Mouse (Mus musculus): ENCODE measurements at regions not wholly inside any gene's neighbourhood (a gene's known extent, or its start where the extent isn't known, plus 50 kb on each side); places are given as distances from the start of the nearest gene placed in this dataset.

- TF ChIP-seq USF1 (IDR thresholded peaks at IDR 0.05; ENCODE audit: low read depth, low read length) (no peak), ZKSCAN1 (IDR thresholded peaks at IDR 0.05; ENCODE audit: borderline replicate concordance, low read depth, low read length) (no peak), CHD1 (IDR thresholded peaks at IDR 0.05; ENCODE audit: low read depth, low read length) (no peak), MAZ (IDR thresholded peaks at IDR 0.05; ENCODE audit: low read depth, low read length) (no peak), PAX5 (IDR thresholded peaks at IDR 0.05; ENCODE audit: low read length) (no peak), ETS1 (conservative IDR thresholded peaks at IDR 0.05; ENCODE audit: low read depth, low read length) (no peak)
- no peak for DNase-seq (ENCODE audit: extremely low read depth)
- no peak overlapping the region for H3K4me2 ChIP-seq (ENCODE audit: insufficient read depth, low read depth, poor library complexity, severe bottlenecking)
- no peaks in the 10 kb centered on the region for H3K27me3 ChIP-seq (replicated peaks)
- no peaks in the 10 kb centered on the region for H3K79me2 ChIP-seq (replicated peaks; ENCODE audit: control insufficient read depth, extremely low read depth, insufficient read depth, poor library complexity, severe bottlenecking)
- in situ Hi-C loops (cut with MboI; ENCODE audit: low pct_ligation_motif_present, low pct_unique_long_range_greater_than_20kb, low sequenced_read_pairs) (loop anchor here (25.0 kb wide), 1 partner anchor 821 kb away; no protein-coding TSS in a partner anchor), dilution Hi-C loops (cut with MboI; ENCODE audit: extremely low pct_ligation_motif_present, extremely low pct_unique_long_range_greater_than_20kb, low sequenced_read_pairs) (no loop called here)
- no peaks in the 10 kb centered on the region for H3K36me3 ChIP-seq (replicated peaks in 1 of 2; ENCODE audit: control insufficient read depth in 1 of 2, insufficient read depth in 1 of 2, low read length in 1 of 2)
- H3K4me1 ChIP-seq (ENCODE audit: control insufficient read depth in 1 of 2, insufficient read depth in 2 of 2), result no peaks in the 10 kb centered on the region
- no peak overlapping the region for H3K4me3 ChIP-seq (replicated peaks in 1 of 3; ENCODE audit: low read depth in 2 of 3, low read length in 2 of 3, poor library complexity in 1 of 3)
- H3K27ac ChIP-seq (ENCODE audit: insufficient read depth, low read depth), result no peak overlapping the region
- peaks cover 3% of the 10 kb centered on the region for H3K9me3 ChIP-seq (replicated peaks; ENCODE audit: low read length)
- no peak overlapping the region for H3K9ac ChIP-seq (ENCODE audit: insufficient read depth, low read depth)
Observed at GRCm38 (mm10) chr9:33233699-33234131, 597.7 kb downstream of the Ets1 start.

GRCm38 (mm10) chr9:33238190-33238589, 602.2 kb downstream of the Ets1 start:
- H3K79me2 ChIP-seq (replicated peaks; ENCODE audit: control insufficient read depth, extremely low read depth, insufficient read depth, poor library complexity, severe bottlenecking), result no peaks in the 10 kb centered on the region
- H3K4me3 ChIP-seq (replicated peaks in 1 of 3; ENCODE audit: low read depth in 2 of 3, low read length in 2 of 3, poor library complexity in 1 of 3), result no peak overlapping the region
- peaks cover 3% of the 10 kb centered on the region for H3K9me3 ChIP-seq (replicated peaks; ENCODE audit: low read length)
- H3K4me2 ChIP-seq (ENCODE audit: insufficient read depth, low read depth, poor library complexity, severe bottlenecking), result no peak overlapping the region
- H3K4me1 ChIP-seq (ENCODE audit: control insufficient read depth in 1 of 2, insufficient read depth in 2 of 2), result no peaks in the 10 kb centered on the region
- H3K27me3 ChIP-seq (replicated peaks), result no peaks in the 10 kb centered on the region
- in situ Hi-C loops (cut with MboI; ENCODE audit: low pct_ligation_motif_present, low pct_unique_long_range_greater_than_20kb, low sequenced_read_pairs) (loop anchor here (25.0 kb wide), 1 partner anchor 826 kb away; no protein-coding TSS in a partner anchor), dilution Hi-C loops (cut with MboI; ENCODE audit: extremely low pct_ligation_motif_present, extremely low pct_unique_long_range_greater_than_20kb, low sequenced_read_pairs) (no loop called here)
- H3K27ac ChIP-seq (ENCODE audit: insufficient read depth, low read depth), result no peak overlapping the region
- no peaks in the 10 kb centered on the region for H3K36me3 ChIP-seq (replicated peaks in 1 of 2; ENCODE audit: control insufficient read depth in 1 of 2, insufficient read depth in 1 of 2, low read length in 1 of 2)
- DNase-seq (ENCODE audit: extremely low read depth), result no peak
- TF ChIP-seq ZMIZ1 (IDR thresholded peaks at IDR 0.05; ENCODE audit: low read depth, low read length) (no peak), BHLHE40 (IDR thresholded peaks at IDR 0.05; ENCODE audit: low read depth, low read length) (no peak), PAX5 (IDR thresholded peaks at IDR 0.05; ENCODE audit: low read length) (no peak)
- no peak overlapping the region for H3K9ac ChIP-seq (ENCODE audit: insufficient read depth, low read depth)

GRCm38 (mm10) chr9:33238846-33239245, 602.8 kb downstream of the Ets1 start:
- no peaks in the 10 kb centered on the region for H3K36me3 ChIP-seq (replicated peaks in 1 of 2; ENCODE audit: control insufficient read depth in 1 of 2, insufficient read depth in 1 of 2, low read length in 1 of 2)
- dilution Hi-C loops (cut with MboI; ENCODE audit: extremely low pct_ligation_motif_present, extremely low pct_unique_long_range_greater_than_20kb, low sequenced_read_pairs) (no loop called here), in situ Hi-C loops (cut with MboI; ENCODE audit: low pct_ligation_motif_present, low pct_unique_long_range_greater_than_20kb, low sequenced_read_pairs) (loop anchor here (25.0 kb wide), 1 partner anchor 827 kb away; no protein-coding TSS in a partner anchor)
- no peaks in the 10 kb centered on the region for H3K27me3 ChIP-seq (replicated peaks)
- H3K4me1 ChIP-seq (ENCODE audit: control insufficient read depth in 1 of 2, insufficient read depth in 2 of 2), result no peaks in the 10 kb centered on the region
- no peak overlapping the region for H3K4me3 ChIP-seq (replicated peaks in 1 of 3; ENCODE audit: low read depth in 2 of 3, low read length in 2 of 3, poor library complexity in 1 of 3)
- H3K79me2 ChIP-seq (replicated peaks; ENCODE audit: control insufficient read depth, extremely low read depth, insufficient read depth, poor library complexity, severe bottlenecking), result no peaks in the 10 kb centered on the region
- TF ChIP-seq KAT2A (IDR thresholded peaks at IDR 0.05; ENCODE audit: insufficient replicate concordance, low read length), result no peak
- no peak for TF ChIP-seq MAX (IDR thresholded peaks at IDR 0.05; ENCODE audit: low read length)
- TF ChIP-seq USF1 (IDR thresholded peaks at IDR 0.05; ENCODE audit: low read depth, low read length), result no peak
- no peak for TF ChIP-seq MAZ (IDR thresholded peaks at IDR 0.05; ENCODE audit: low read depth, low read length)
- no peak for TF ChIP-seq ZMIZ1 (IDR thresholded peaks at IDR 0.05; ENCODE audit: low read depth, low read length)
- TF ChIP-seq BHLHE40 (IDR thresholded peaks at IDR 0.05; ENCODE audit: low read depth, low read length), result no peak
- TF ChIP-seq ETS1 (conservative IDR thresholded peaks at IDR 0.05; ENCODE audit: low read depth, low read length), result no peak
- no peak for TF ChIP-seq CTCF (conservative IDR thresholded peaks at IDR 0.05 in 1 of 2, IDR thresholded peaks at IDR 0.05 in 1 of 2; ENCODE audit: low read depth in 2 of 2, low read length in 2 of 2)
- TF ChIP-seq POLR2AphosphoS2 (IDR thresholded peaks at IDR 0.05; ENCODE audit: low read depth, low read length), result no peak
- TF ChIP-seq CHD2 (IDR thresholded peaks at IDR 0.05; ENCODE audit: low read length), result no peak
- TF ChIP-seq NRF1 (IDR thresholded peaks at IDR 0.05; ENCODE audit: low read depth, low read length), result no peak
- no peak overlapping the region for H3K4me2 ChIP-seq (ENCODE audit: insufficient read depth, low read depth, poor library complexity, severe bottlenecking)
- DNase-seq (ENCODE audit: extremely low read depth), result no peak
- H3K9me3 ChIP-seq (replicated peaks; ENCODE audit: low read length), result peaks cover 3% of the 10 kb centered on the region
- H3K9ac ChIP-seq (ENCODE audit: insufficient read depth, low read depth), result no peak overlapping the region
- H3K27ac ChIP-seq (ENCODE audit: insufficient read depth, low read depth), result no peak overlapping the region
